Mouse (Mus musculus): ENCODE data around the gene Herc2.
"Not testable (repeated sequence)": the region's sequence is repeated elsewhere in the genome, so short reads cannot be mapped to it uniquely, and the experiment has no call there.

Gene Herc2

DNA sequence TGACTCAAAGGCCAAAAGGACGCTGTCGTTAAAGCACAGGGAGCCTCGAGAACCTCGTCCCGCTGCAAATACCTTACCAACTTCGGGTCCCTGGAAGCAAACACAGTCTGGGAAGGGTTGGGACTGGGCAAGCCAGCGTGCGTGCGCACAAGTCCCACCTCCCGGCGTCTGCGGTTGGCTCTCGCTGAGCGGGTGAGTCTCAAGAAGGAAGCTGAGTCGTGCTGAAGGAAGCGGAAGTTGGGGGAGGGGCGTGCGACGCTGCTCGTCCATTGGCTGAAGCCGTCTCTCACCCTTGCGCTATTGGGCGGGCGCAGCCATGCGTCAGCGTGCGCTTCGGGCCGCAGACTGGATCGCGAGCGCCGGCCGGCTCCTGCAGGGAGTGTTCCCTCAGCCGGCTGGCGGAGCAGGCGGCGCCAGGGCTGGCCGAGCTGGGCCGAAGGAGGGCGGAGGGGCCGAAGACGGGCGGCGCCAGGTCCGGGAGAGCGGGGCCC lies at the start of gene Herc2:
Gene Herc2, plus strand, starts transcription at position 366 of the 491 bp plus-strand sequence.
- peak; percentile 97 for DNase-seq (ENCODE audit: low spot score)

DNA sequence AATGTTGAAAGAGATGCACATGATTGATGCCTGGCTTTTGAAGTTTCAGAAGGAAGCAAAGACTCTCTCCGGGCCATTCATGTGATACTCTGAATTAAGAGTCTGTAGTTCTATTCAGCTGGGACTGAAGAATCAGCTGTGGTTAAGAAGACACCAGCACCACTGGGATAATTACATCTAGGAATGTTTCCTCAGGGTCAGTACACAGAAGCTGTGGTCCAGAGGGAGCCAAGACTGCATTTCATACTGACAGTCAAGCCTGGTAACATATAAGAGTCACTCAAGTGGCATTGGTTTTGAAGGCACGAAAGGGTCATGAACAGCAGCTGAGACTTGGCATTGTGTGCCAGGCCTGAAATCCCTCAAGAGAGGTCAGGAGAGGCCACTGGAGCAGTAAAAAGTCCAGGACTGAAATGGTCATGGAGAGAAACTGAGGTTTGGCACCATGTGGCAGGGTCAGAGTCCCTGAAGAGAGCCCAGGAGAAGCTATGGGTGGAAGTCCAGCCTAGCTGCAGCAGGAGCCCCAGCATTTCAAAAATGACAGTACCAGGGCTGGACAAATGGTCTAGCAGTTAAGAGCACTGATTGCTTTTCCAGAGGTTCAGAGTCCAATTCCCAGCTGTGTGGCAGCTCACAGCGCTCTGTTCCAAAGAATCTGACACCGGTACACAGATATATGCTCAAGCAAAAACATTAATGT lies 39.5 kb upstream of the Herc2 start:
- no peak for DNase-seq (ENCODE audit: low spot score)

DNA sequence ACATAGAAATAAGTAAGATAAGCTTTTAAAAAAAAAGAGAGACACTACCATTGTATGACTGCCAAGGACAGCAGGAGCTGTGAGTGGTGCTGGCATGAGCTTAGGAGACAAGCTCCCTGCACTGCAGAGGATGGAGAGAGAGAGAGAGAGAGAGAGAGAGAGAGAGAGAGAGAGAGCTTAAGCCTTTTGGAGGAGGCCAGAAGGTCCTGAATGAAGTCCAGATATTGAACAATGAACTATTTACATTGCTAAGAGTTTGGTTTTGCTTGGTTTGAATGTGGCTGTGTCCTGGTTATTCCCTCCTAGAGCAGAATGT lies 39.0 kb upstream of the Herc2 start:
- DNase-seq (ENCODE audit: low spot score), result no peak

DNA sequence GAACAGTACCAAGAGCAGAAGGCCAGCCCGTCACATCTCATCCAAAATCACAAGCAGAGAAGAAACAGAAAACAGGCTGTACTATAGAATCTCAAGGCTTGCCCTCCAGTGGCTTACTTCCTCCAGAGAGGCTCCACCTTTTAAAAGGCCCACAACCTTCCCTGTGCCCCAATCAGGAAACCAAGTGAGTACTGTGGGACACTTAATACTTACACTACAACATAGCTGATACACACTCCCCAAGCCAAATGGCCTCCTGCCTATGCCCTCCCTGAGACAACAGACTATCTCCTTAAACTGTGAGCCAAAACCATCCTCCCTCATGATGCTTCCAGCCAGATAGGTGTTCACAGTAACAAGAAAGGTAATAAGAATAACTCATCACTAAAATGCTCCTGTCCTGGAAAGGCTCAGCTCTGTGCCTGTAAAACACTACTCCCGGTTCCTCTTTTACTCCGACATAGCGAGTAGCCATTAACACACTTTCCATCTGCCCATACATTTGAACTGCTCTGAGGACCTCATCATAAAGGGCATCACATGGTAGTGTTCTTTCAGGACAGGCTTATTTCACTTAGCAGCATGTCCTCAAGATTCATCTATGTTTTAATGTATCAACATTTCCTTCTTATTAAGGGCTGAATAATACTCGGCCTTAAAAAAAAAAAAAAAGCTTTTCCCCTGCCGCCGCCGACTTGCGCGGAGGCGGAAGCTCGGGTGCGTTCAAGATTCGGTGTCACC lies 36.6 kb upstream of the Herc2 start:
- DNase-seq (ENCODE audit: low spot score), result no peak

DNA sequence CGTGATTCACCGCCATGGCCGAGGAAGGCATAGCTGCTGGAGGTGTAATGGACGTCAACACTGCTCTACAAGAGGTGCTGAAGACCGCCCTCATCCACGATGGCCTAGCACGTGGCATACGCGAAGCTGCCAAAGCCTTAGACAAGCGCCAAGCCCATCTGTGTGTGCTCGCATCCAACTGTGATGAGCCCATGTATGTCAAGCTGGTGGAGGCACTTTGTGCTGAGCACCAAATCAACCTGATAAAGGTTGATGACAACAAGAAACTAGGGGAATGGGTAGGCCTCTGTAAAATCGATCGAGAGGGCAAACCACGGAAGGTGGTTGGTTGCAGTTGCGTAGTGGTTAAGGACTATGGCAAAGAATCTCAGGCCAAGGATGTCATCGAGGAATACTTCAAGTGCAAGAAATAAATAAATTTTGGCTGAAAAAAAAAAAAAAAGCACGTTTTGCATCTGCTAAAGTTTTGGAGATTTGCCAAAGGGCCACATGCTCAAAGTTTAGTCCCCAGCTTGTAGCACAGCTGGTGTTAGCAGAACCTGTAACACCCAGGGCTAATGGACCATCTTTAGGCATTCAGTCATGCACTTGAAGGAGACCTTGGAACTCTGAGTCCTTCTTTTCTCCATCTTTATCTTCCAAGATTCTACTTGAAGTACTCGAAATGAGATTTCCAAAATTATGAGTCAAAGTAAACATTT lies 35.8 kb upstream of the Herc2 start:
- not testable (repeated sequence) for DNase-seq (ENCODE audit: low spot score)

DNA sequence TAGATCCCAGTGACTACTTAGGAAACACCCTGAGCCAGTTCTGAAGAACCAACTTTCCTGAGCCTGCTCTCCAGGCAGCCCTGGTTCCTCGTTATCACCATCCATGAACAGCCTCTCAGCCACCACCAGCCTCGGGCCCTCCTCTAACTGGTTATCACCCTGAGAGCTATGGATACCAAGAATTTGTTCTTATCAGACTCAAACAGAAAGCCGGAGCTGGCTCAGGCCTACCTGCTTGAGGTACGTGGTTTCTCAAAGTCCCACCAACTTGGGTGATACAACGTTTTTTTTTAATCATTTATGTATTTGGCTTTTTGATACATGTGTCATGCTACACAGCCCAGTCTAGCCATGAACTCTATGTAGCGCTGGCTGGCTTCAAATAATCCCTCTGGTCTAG lies 34.8 kb upstream of the Herc2 start:
- no peak for DNase-seq (ENCODE audit: low spot score)

DNA sequence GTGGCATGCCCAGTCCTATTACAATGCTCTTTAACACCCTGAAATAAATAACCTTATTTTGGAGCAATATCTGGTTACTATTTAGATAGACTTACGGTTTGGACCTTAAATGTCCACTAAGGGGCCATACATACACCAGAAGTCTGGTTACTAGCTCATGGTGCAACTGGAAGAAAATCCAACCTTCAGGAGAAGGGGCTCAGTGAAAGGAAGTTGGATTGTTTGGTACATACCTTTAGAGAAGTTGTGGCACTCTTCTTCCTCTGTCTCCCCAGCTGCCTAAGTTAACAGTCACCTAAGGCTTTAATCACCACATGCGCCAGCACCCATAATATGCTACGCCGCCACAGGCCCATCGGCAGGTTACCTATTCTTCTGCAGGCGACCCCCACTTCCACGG lies 34.2 kb upstream of the Herc2 start:
- DNase-seq (ENCODE audit: low spot score), result no peak

DNA sequence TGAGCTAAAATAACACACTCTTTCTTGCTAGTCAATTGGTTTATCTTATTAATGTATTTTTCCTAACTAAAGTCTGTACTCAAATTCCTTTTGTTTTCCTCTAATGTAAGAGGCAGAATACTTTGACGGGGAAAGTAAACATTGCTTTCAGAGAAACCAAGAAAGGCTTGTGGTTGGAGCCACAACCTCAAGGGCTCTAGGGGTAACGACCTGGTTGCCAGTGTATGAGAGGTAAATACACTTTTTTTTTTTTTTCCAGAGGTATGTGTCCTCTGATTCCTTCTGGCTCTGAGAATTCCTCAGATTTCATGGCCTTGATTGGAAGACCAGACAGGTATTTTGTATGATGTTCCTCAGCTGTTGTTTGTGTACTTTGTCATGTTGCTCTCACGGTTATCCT lies 32.2 kb upstream of the Herc2 start:
- no peak for DNase-seq (ENCODE audit: low spot score)

DNA sequence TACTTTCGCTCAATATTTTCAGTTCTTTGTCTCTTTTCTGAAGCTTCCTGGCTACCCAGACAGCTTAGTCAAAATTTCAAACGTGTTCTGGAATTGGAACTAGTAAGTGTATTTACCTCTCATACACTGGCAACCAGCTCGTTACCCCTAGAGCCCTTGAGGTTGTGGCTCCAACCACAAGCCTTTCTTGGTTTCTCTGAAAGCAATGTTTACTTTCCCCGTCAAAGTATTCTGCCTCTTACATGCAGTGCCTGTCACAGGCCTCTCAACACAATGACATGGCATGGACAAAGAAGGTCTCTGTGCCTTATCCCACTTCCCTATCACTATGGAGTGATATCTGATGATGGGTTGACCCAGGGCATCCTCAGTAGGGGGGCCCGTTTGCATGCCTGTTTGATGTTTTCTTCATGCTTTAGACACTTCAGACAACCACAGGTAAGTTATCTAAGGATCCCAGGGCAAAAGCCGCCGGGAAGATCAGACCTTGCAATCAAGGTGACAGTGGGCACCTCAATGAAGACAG lies 31.5 kb upstream of the Herc2 start:
- no peak for DNase-seq (ENCODE audit: low spot score)

DNA sequence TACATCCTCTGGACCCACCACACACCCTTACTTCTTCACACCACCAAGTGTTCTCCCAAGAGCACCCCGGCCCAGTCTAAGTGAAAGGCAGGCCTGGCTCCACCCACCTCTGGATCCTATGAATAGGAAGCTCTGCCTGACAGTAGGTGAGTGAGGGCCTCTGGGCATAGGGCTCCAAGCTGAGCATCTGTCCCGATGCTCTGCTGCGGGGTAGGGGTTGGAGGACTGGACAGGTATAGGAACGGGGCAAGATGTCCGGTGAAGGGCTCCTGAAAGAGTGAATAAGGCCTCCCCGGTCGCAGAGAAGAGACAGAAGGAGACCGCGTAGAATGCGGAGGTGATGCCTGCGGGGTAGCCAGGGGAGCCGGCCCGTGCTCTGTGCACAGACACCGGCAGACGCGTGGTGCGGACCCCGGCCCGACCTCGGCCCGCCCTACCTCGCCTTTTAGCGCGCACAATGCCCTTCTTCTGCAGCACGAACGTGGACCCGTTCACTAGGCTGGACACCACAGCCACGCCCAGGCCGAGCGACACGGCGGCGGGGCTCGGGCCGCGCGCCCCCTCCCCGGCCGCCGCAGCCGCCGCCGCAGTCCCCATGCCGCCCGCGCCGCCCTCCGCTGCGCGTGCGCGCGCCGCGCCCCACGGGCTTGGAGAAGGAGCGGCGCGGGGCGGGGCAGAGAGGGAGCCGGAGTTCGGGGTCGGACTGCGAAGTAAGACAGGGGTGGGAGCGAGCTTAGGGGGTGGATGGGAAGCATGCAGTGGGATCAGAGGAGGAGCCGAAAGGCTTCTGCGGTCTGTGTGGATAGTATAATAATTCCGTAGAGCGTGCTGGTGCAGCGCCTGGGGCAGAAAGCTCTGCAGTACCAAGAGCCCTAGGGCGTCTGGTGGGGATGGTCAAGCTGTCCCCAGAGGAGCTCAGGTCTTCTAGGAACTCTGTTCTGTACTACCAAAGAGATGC lies 30.7 kb upstream of the Herc2 start:
- DNase-seq (ENCODE audit: low spot score), result peak; percentile 45

DNA sequence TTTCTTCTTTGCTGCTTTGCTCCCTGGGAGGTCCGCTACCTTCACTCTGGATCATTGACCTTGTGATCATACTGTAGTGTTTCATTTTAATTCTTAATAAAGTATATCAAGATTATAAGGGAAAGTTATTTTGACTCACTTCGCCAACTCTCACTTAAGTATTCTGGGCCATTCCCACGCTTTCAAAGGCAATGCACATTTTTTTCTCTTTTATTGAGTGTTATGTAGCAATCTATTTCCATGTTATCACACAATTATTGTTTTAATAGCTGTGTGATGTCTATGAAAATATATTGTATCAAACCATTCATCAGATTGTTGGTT lies 30.1 kb upstream of the Herc2 start, which contains the start of gene Nipa1:
Gene Nipa1, minus strand, starts transcription at position 25 of the 324 bp plus-strand sequence.
- no peak for DNase-seq (ENCODE audit: low spot score)

DNA sequence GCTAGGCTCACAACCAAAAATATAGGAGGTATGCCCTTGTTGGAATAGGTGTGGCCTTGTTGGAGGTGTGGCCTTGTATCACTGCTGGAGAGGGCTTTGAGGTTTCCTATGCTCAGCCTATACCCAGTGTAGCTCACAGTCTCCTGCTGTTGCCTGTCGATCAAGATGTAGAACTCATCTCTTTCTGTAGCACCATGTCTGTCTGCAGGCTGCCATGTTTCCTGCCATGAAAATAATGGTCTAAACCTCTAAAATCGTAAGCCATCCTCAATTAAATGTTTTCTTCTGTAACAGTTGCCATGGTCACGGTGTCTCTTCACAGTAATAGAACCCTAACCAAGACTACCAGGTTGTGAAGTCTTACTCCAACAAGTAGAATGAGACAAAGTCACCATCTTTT lies 26.4 kb upstream of the Herc2 start:
- no peak for DNase-seq (ENCODE audit: low spot score)

DNA sequence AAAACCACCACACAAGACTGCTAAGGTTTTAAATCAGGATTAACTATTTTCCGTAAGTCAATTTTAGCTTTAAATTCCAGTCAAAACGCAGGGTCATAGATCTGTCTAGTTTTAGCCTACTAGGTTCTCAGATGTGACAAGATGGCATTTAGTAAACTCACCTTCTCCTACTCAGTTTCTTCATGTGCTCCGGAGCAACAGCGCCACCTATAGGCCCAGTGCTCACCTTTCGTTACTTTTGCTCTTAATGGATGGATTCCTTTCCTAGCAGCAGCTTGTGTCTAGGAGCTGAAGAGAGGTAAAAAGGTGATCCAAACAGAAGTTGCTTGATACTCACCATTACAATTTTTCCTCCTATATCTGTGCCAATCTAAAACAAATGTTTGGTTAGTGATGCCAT lies 7.6 kb upstream of the Herc2 start:
- DNase-seq (ENCODE audit: low spot score), result peak; percentile 55

DNA sequence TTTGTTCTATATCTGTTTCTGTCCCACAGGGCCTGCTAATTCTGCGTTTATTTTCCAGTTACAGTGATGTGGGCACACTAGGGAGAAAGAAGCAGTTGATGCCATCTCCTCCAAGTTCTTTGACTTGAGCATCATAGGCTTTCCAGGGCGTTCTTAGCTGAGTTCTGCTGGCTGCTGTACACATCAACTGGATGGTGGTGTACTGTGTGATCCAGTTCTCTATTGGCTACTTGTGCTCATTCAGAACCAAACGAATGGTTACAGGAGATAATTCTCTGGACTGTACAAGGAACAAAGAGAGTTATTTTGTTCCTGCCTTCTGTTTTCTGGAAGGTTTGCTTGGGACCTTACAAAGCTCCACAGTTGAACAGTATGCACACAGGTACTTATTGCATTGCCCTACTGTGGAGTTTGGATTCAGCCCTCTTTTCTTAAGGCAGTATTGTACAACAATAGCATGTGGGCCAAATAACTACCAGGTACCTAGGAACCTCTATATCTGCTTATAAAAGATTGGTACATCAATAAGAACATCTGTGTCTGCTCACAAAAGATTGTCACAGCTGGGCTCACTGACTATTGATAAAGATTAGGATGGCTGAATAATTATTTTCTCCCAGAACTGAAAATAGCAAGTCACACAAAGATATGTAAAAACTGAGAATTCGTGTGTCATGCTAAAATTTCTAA lies 6.3 kb upstream of the Herc2 start:
- no peak for DNase-seq (ENCODE audit: low spot score)

DNA sequence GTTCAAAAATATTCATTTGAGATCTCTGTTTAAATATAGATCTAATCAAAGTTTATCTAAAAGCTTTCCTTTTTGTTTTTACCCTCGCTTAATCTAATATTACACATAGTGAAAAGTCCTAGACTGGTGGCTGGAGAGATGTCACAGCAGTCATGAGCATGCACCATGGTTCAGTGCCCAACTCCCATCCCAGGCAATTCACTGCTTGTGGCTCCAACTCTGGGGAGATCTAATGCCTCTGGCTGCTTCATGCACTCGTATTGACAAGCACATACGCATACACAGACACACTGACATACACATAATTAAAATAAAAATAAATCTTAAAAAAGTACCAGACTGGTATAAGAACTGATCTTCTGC lies 5.7 kb upstream of the Herc2 start:
- no peak for DNase-seq (ENCODE audit: low spot score)

DNA sequence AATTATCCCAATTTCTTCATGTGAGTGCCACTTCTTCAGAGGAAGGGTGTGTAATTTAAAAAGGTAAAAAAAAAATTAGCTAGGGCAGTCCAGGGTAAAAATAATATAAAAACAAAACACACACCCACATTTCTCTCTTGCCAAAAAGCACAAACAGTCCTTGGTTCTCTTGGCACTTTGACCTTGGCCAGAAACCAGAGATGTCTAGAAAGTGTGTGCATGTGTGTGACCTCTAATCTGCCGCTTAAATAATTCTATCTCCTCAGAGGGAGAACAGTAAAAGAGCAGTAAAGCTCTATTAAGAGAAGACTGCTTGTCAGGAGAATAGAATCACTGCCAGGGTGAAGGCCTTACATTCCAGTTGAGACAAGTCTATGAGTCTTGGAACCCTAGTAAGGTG lies 2.8 kb upstream of the Herc2 start:
- no peak for DNase-seq (ENCODE audit: low spot score)

DNA sequence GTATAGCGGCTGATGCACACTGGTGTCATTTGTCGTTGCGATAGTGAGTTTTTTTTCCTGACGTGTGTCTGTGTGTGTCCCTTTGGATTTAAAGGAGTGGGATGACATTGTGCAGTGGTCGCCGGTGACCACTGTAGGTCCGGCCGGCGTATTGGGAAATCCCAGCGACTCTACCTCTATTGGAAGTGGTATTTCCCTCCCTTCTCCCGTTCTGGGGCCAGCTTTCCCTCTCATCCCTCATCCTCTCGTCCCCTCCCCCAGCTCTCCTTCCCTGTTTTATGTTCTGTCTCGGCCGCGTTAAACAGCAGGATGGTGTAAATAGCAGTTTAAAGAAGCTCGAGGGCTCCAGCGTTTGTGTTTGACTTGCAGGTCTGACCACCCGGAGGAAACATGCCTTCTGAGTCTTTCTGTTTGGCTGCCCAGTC lies 503 bp downstream of the Herc2 start:
- peak; percentile 2 for DNase-seq (ENCODE audit: low spot score)

DNA sequence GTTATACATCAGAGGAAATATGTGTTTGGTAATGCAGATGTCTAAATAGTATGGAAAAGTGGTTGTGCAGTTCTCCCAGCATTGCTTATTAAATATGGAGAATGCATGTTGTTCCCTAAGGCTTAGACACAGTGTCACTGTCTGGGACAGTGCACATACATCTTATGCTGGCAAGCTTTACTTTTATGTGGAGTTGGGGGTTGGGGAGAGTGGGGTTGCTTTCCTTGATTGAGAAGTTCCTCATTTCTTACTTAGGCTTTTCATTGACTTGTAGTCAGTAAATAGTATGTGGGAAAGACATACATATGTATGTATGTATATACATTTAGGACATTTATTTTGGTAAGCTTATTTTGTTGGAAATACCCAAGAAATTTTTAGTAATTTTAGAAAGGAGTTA lies 3.0 kb downstream of the Herc2 start:
- DNase-seq (ENCODE audit: low spot score), result no peak

DNA sequence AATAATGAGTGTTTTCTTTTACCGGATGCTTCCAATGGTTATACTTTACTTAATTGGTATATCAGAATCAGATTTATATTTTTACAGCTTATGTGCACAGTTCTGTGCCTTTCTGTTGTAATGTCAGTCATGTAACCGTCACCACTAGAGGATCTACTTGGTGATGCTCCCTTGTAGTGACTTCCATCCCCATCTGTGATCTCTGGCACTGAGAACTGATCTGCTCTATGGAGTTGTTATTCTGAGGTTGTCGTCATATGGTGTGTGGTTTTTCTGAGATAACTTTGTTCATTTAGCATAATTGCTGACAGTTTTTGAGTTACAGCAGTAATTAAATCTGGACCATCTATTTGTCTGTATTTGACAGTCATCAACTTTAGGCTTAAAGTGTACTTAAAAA lies 5.3 kb downstream of the Herc2 start:
- DNase-seq (ENCODE audit: low spot score), result no peak

DNA sequence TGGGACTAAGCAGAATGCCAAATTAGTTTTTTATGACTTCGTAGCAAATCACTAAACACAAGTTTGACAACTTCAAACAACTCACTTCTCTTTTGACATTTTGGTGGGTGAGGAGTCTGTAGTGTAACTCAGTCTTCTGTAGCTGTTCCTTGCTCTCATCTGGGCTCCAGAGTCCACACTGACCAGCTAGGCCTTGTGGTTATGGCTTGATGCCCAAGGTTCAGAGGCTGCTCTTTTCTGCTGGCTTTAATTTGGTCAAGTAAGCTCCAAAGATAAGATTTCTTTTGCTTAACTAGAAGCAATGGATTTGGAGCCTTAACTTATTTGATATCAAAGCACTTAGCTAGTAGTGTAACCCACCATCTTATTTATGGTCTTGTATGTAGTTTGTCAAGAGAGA lies 14.9 kb downstream of the Herc2 start:
- no peak for DNase-seq (ENCODE audit: low spot score)

DNA sequence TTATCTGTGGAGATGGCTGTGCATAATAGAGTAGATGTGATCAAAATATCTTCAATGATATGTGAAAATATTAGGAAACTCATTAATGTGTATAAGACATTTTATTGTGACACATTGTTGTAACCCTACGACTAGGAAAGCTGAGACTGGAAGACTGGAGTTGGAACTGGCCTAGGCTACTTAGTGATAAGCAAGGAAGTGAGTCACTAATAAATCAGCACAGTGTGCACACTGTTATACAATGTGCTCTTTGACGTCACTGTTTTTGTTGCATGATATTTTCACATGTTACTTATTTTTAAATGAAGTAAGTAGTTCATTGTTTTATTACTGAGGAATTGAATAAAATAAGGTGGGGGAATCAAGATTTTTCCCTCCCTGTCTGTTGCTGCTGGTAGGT lies 16.1 kb downstream of the Herc2 start:
- DNase-seq (ENCODE audit: low spot score), result no peak
